Comparison of ENCODE assay signal across 24 mouse cellular contexts in the genomic region with DNA sequence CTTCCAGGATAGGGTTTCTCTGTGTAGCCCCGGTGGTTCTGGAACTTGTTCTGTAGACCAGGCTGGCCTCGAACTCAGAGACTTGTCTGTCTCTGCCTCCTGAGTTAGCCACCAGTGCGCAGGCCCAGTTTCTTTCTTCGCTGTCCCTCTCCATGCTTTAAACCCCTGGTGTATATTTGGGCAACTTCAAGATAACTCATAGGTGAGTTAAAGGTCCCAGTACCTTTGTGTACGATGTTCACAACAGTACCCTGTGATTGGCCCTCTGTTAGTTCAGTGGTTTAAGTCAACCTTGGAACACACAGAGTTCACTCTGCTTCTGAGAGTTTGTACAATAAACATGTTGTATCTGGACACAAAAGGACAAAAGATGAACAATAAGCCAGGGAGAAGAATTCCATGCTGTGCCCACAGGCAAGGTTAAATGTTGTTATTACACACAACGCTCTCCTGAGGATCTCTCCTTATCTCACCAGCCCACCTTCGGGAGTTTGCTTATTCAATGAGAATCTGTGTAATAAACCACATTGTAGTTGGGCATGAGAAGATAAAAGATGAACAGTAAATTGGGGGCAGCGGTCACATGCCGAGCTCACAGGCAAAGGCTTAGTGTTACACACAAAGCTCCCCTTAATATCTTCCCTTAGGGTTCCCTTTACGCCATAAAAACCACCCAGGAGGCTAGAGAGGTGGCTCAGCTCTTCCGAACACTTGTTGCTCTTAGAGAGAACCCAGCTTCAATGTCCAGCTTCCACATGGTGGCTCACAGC.
"Had no signal": no experiment of that assay in that cellular context is flagged by ENCODE, and none has a peak within 500 bp of the region (broad histone marks: within the 10 kb centered on the region; RNA-seq: fewer than 3 reads in every experiment).

No protein-coding gene starts in this region.

- H3K4me3 ChIP-seq: gastrocnemius, adult 2 months; heart, embryonic 10.5 days; heart, embryonic 12.5 days; hindbrain, embryonic 10.5 days; hindbrain, embryonic 13.5 days; hindbrain, embryonic 15.5 days; limb, embryonic 10.5 days; limb, embryonic 12.5 days; liver, embryonic 13.5 days had no signal

- DNase-seq: gastrocnemius, adult 2 months; gastrocnemius, postnatal 10 days; gastrocnemius, postnatal 25 days; heart, adult 18-20 months; heart, postnatal 10 days; heart, postnatal 4 days; kidney, adult 11 months; kidney, adult 2 months; kidney, adult 9 months; kidney, postnatal 10 days; kidney, postnatal 36 days; layer of hippocampus, adult 9-11 months; layer of hippocampus, postnatal 36 days; liver; liver, embryonic 13.5 days had no signal

- H3K9ac ChIP-seq: heart, embryonic 12.5 days; hindbrain, embryonic 13.5 days; hindbrain, embryonic 15.5 days; limb, embryonic 12.5 days; liver, embryonic 13.5 days had no signal

- H3K36me3 ChIP-seq: heart, embryonic 10.5 days; heart, embryonic 12.5 days; hindbrain, embryonic 10.5 days; hindbrain, embryonic 13.5 days; hindbrain, embryonic 15.5 days; limb, embryonic 10.5 days; limb, embryonic 12.5 days; liver, embryonic 13.5 days had no signal

- H3K27me3 ChIP-seq: hindbrain, embryonic 13.5 days; hindbrain, embryonic 15.5 days; liver, embryonic 13.5 days had no signal

- H3K4me2 ChIP-seq: heart, embryonic 12.5 days; hindbrain, embryonic 13.5 days; hindbrain, embryonic 15.5 days; limb, embryonic 12.5 days; liver, embryonic 13.5 days had no signal

- ATAC-seq: hindbrain, postnatal 0 days; intestine, embryonic 16.5 days had no signal

- H3K4me1 ChIP-seq: hindbrain, embryonic 10.5 days; hindbrain, embryonic 13.5 days had no signal

- H3K27ac ChIP-seq: gastrocnemius, adult 2 months; heart, embryonic 10.5 days; hindbrain, embryonic 10.5 days; hindbrain, embryonic 13.5 days; hindbrain, embryonic 15.5 days; hindbrain, postnatal 0 days; limb, embryonic 10.5 days; limb, embryonic 12.5 days had no signal

- H3K9me3 ChIP-seq: heart, embryonic 10.5 days; heart, embryonic 12.5 days; hindbrain, embryonic 10.5 days; hindbrain, embryonic 13.5 days; hindbrain, embryonic 15.5 days; limb, embryonic 10.5 days; limb, embryonic 12.5 days; liver, embryonic 13.5 days had no signal
